Mouse (Mus musculus): ENCODE data around the gene Defb20.

Gene Defb20

GRCm38 (mm10) chr2:152498020-152498419, 21.2 kb downstream of the Defb20 start:
- in situ Hi-C loops (cut with MboI) = no loop called here

GRCm38 (mm10) chr2:152500204-152500862, 23.5 kb downstream of the Defb20 start:
- in situ Hi-C loops (cut with MboI) = no loop called here

GRCm38 (mm10) chr2:152500863-152501229, 24.0 kb downstream of the Defb20 start:
- in situ Hi-C loops (cut with MboI) = no loop called here

- in situ Hi-C loops (cut with MboI) = no loop called here
Measured at GRCm38 (mm10) chr2:152503950-152504349, 27.1 kb downstream of the Defb20 start.

- in situ Hi-C loops (cut with MboI) = no loop called here
Measured at GRCm38 (mm10) chr2:152511592-152511991, 34.7 kb downstream of the Defb20 start, which contains the start of gene Defb26. Gene Defb26, minus strand, starts transcription at chr2:152511692.

GRCm38 (mm10) chr2:152516084-152516483, 39.2 kb downstream of the Defb20 start:
- in situ Hi-C loops (cut with MboI) = no loop called here

GRCm38 (mm10) chr2:152517981-152518380, 41.1 kb downstream of the Defb20 start, which contains the start of gene Defb28:
Gene Defb28, plus strand, starts transcription at chr2:152518255.
- in situ Hi-C loops (cut with MboI) = no loop called here
